Mouse (Mus musculus) CH12.LX (cell line): Measurements from ENCODE around the gene Rnf144b.

Experiments used
- CHD2 ChIP-seq: IDR thresholded peaks from 2 replicates; pipeline ENCODE4 v1.6.1; 2011; ENCODE audit warnings: low read length, improper control_type of control experiment
- RAD21 ChIP-seq: IDR thresholded peaks from 2 replicates; pipeline ENCODE4 v1.6.1; 2011; ENCODE audit warnings: low read depth, mild to moderate bottlenecking, low read length, improper control_type of control experiment, moderate library complexity
- UBTF ChIP-seq: IDR thresholded peaks from 2 replicates; pipeline ENCODE4 v1.6.1; 2012; ENCODE audit warnings: low read depth, mild to moderate bottlenecking, inconsistent platforms, low read length, improper control_type of control experiment, moderate library complexity

DNA sequence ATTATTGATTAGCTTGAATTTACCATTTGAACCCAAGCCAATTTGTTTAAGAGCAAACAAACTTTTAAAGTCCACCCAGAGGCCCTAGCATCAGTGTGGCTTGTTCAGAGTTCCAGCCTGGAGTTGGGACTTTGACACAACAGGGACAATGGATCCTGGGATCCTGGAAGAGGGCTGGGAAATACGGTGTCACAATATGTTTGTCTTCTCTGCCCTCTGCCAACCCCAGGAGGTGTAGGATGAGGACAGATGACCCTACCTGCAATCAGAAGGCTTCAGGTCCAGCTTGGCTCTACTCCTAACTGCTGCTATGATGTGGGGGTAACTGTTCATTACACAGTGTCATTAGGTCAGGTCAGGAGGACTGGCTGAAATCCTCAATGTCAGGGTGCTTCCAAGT lies 128.2 kb downstream of the Rnf144b start:
- TF ChIP-seq RAD21 (no peak), UBTF (no peak), CHD2 (no peak)
